Mouse (Mus musculus): ENCODE measurements around the gene Gm29276. TPM values are rescaled to one million over a fixed set of nuclear protein-coding genes. Genes with fewer than 3 reads are reported as not detected.
"Not testable (repeated sequence)": the region's sequence is repeated elsewhere in the genome, so short reads cannot be mapped to it uniquely, and the experiment has no call there.

Gene Gm29276
- not detected in 2 replicates for polyA plus RNA-seq (2012; rRNA removed)

DNA sequence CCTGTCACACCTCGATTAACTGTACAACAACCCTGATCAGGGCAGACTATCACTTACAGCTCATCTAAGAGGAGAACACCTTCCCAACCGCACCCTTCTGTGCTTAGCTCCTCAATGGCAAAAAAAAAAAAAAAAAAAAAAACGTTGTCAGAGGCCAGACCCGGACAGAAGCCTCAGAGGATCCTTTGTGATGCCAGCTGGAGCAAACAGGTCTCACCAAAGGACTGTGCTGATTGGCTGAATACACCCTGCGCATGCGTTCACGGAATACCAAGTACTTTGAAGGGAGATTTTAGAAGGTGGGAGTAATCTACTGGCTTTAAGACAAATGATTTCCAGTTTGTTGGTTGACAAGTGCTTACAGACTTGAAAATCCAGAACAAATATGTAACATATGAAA, at the start of gene Gm29276:
Gene Gm29276 (minus strand): TSS at position 101 of the 400 bp plus-strand sequence.
- H3K4me1 ChIP-seq (ENCODE audit: control insufficient read depth, insufficient read depth, low read length); H3K4me3 ChIP-seq (ENCODE audit: insufficient read depth, low read length); H3K27ac ChIP-seq (ENCODE audit: insufficient read depth, low read length): not testable (repeated sequence)

All from cortical plate, adult 2 months (tissue).